Mouse (Mus musculus): ENCODE measurements around the gene Tpi1. TPM values are rescaled to one million over a fixed set of nuclear protein-coding genes. Genes with fewer than 3 reads are reported as not detected.

Gene Tpi1
- total RNA-seq, 1 experiment from 2014 or later = 193 TPM

- no peak for ATAC-seq (replicated peaks in 1 of 2; ENCODE audit: insufficient read depth in 1 of 2, low FRiP score in 2 of 2, low TSS enrichment in 1 of 2, low read depth in 1 of 2, poor library complexity in 2 of 2, severe bottlenecking in 2 of 2)
Measured at GRCm38 (mm10) chr6:124767536-124767919, 46.6 kb downstream of the Tpi1 start.

- ATAC-seq (replicated peaks in 1 of 2; ENCODE audit: insufficient read depth in 1 of 2, low FRiP score in 2 of 2, low TSS enrichment in 1 of 2, low read depth in 1 of 2, poor library complexity in 2 of 2, severe bottlenecking in 2 of 2) = no peak
Measured at GRCm38 (mm10) chr6:124765951-124766350, 48.1 kb downstream of the Tpi1 start.

Other genes starting within 250 kb of the Tpi1 start
- not detected in 2 replicates for gene C1rb, start 244.0 kb downstream of the Tpi1 start, total RNA-seq (2017)
- not detected in 2 replicates for gene C1s2, start 178.2 kb downstream of the Tpi1 start, total RNA-seq (2017)
- 28.5 and 29.6 TPM in 2 replicates for gene Lpcat3, start 151.3 kb downstream of the Tpi1 start, total RNA-seq (2017)
- 160 and 203 TPM in 2 replicates for gene Emg1, start 102.1 kb downstream of the Tpi1 start, total RNA-seq (2017)
- gene Phb2, start 102.0 kb downstream of the Tpi1 start, total RNA-seq (2017) = 252 and 265 TPM in 2 replicates
- gene Ptpn6, start 75.6 kb downstream of the Tpi1 start, total RNA-seq (2017) = 476 and 523 TPM in 2 replicates
- 189 and 215 TPM in 2 replicates for gene Grcc10, start 72.9 kb downstream of the Tpi1 start, total RNA-seq (2017)
- gene Gm45234, start 58.3 kb downstream of the Tpi1 start, total RNA-seq (2017) = not detected in 2 replicates
- 5.9 and 6.0 TPM in 2 replicates for gene Atn1, start 57.8 kb downstream of the Tpi1 start, total RNA-seq (2017)
- 2.6 and 5.6 TPM in 2 replicates for gene Eno2, start 44.6 kb downstream of the Tpi1 start, total RNA-seq (2017)
- gene Lrrc23, start 34.6 kb downstream of the Tpi1 start, total RNA-seq (2017) = 1.1 and 3.3 TPM in 2 replicates
- gene Spsb2, start 5.6 kb downstream of the Tpi1 start, total RNA-seq (2017) = 5.3 and 11.0 TPM in 2 replicates
- gene Usp5, start 15.2 kb upstream of the Tpi1 start, total RNA-seq (2017) = 55.3 and 78.1 TPM in 2 replicates
- gene Cdca3, start 15.3 kb upstream of the Tpi1 start, total RNA-seq (2017) = 62.0 and 98.2 TPM in 2 replicates
- gene Gnb3, start 26.0 kb upstream of the Tpi1 start, total RNA-seq (2017) = not detected in 2 replicates
- gene P3h3, start 43.5 kb upstream of the Tpi1 start, total RNA-seq (2017) = 14.5 and 24.3 TPM in 2 replicates
- gene Gpr162, start 49.7 kb upstream of the Tpi1 start, total RNA-seq (2017) = 0.15 TPM in 1 of 2 replicates, not detected in the other
- gene Cd4, start 73.9 kb upstream of the Tpi1 start, total RNA-seq (2017) = 5.8 and 10.0 TPM in 2 replicates
- 3.8 and 9.1 TPM in 2 replicates for gene Lag3, start 97.4 kb upstream of the Tpi1 start, total RNA-seq (2017)
- gene Ptms, start 105.8 kb upstream of the Tpi1 start, total RNA-seq (2017) = 121 and 123 TPM in 2 replicates
- 54.2 and 67.4 TPM in 2 replicates for gene Mlf2, start 117.1 kb upstream of the Tpi1 start, total RNA-seq (2017)
- gene Cops7a, start 151.2 kb upstream of the Tpi1 start, total RNA-seq (2017) = 41.6 and 51.1 TPM in 2 replicates
- gene Pianp, start 182.4 kb upstream of the Tpi1 start, total RNA-seq (2017) = not detected in 2 replicates
- 29.0 and 29.2 TPM in 2 replicates for gene Zfp384, start 194.8 kb upstream of the Tpi1 start, total RNA-seq (2017)
- 92.9 and 101 TPM in 2 replicates for gene Ing4, start 225.5 kb upstream of the Tpi1 start, total RNA-seq (2017)
- gene Acrbp, start 235.4 kb upstream of the Tpi1 start, total RNA-seq (2017) = 7.6 and 7.8 TPM in 2 replicates